Mouse (Mus musculus) small intestine, adult 2 months (tissue): ENCODE results near the gene Abcc4. TPM values are rescaled to one million over a fixed set of nuclear protein-coding genes. Genes with fewer than 3 reads are reported as not detected.
A peak's percentile ranks its signal among the peaks of the same experiment; 100 is the strongest.

Experiments
- H3K27ac ChIP-seq: fragments of 200-500 bp; 2 replicates; pipeline ENCODE4 v1.5.1; 2012; ENCODE audit warnings: low read depth, low read length, control low read depth, inconsistent platforms; ENCODE audit not compliant: insufficient read depth
- H3K27me3 ChIP-seq: fragments of 200-500 bp; 2 replicates; pipeline ENCODE4 v1.6.1; 2012; ENCODE audit warnings: mild to moderate bottlenecking, moderate library complexity, low read length, inconsistent platforms; ENCODE audit not compliant: control insufficient read depth, insufficient read depth
- H3K36me3 ChIP-seq: fragments of 200-500 bp; 2 replicates; pipeline ENCODE4 v1.6.1; 2012; ENCODE audit warnings: mild to moderate bottlenecking, low read length, control low read depth, inconsistent platforms; ENCODE audit not compliant: control insufficient read depth, insufficient read depth
- H3K4me1 ChIP-seq: fragments of 200-500 bp; 2 replicates; pipeline ENCODE4 v1.6.1; 2012; ENCODE audit warnings: low read length, inconsistent platforms, mixed read lengths; ENCODE audit not compliant: control insufficient read depth, insufficient read depth, insufficient read length
- H3K4me3 ChIP-seq: fragments of 200-500 bp; 2 replicates; pipeline ENCODE4 v1.5.1; 2012; ENCODE audit warnings: low read depth, mild to moderate bottlenecking, control low read depth, inconsistent platforms, low read length, moderate library complexity
- CTCF ChIP-seq: fragments of 200-500 bp; IDR thresholded peaks from 2 replicates; pipeline ENCODE4 v1.5.1; 2012; ENCODE audit warnings: low read depth, mild to moderate bottlenecking, control low read depth, inconsistent platforms, low read length, moderate library complexity, mixed read lengths; ENCODE audit not compliant: insufficient replicate concordance, insufficient read length; ENCODE audit errors: extremely low read depth
- POLR2A ChIP-seq: fragments of 200-500 bp; IDR thresholded peaks from 2 replicates; pipeline ENCODE4 v1.6.1; 2012; ENCODE audit warnings: low read depth, mild to moderate bottlenecking, control low read depth, inconsistent platforms, low read length, moderate library complexity
- WGBS: fragments of 180-500 bp; shearing (Covaris S2); methylation state at CpG from one replicate; pipeline ENCODE4 v1.1.7; 2018; 5-methylcytosine and 5-hydroxymethylcytosine counted together
- polyA plus RNA-seq: library from polyadenylated mRNA; depleted of rRNA; stranded (reverse); fragments of >200 nt; gene quantifications from 2 replicates; pipeline ENCODE4 v1.2.3, GENCODE M21; 2012; rRNA removed

The Abcc4 gene
- 0.84 and 1.3 TPM in 2 replicates for polyA plus RNA-seq

- no peak for TF ChIP-seq CTCF
- peak; percentile 40 for TF ChIP-seq POLR2A
- Histone ChIP-seq H3K4me1 (peaks cover 6% of the 10 kb centered on the region; the same call in 1 of the 2 replicates), H3K27ac (no peak within 1 kb of the TSS), H3K4me3 (peak within 1 kb of the TSS; percentile 81), H3K36me3 (no peaks in the 10 kb centered on the region), H3K27me3 (no peaks in the 10 kb centered on the region)
- under 1% methylated on average over 106 of the region's 106 CpGs for WGBS
Observed at GRCm38 (mm10) chr14:118705808-118706731, at the start of gene Abcc4. Gene Abcc4, minus strand, starts transcription at chr14:118706219.

DNA sequence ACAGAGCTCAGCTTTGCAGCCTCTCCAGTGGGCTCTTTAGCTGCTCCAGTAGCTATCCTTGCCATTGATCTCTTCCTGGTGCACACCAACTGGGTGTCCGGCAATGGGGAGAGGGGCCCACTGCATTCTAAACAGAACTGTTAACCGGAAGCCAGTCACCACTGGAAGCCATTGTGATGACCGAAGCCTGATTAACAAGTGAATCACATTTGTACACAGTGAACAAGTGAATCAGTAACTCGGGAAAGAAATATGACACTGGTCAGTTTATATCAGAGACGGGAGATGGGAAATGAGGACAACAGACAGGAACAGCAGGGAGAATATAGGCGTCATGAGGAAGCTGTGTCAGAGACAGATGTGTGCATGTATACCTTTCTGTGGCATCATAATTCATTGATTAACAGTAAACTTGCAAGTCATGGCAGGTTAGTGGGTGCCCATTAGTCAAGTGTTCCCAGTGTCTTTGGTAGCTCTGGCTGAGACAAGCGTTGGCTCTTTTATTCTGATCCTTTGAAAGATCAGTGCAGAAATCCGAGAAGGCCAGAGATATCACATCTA, 45.3 kb upstream of the Abcc4 start:
- WGBS, result 74% methylated on average over 8 of the region's 8 CpGs
- no peak for TF ChIP-seq POLR2A
- TF ChIP-seq CTCF, result no peak

GRCm38 (mm10) chr14:118750505-118751192, 44.6 kb upstream of the Abcc4 start:
- no peaks in the 10 kb centered on the region for H3K36me3 ChIP-seq
- H3K4me1 ChIP-seq, result no peaks in the 10 kb centered on the region
- no peak overlapping the region for H3K27ac ChIP-seq
- WGBS, result 74% methylated on average over 6 of the region's 6 CpGs
- no peak overlapping the region for H3K4me3 ChIP-seq
- no peaks in the 10 kb centered on the region for H3K27me3 ChIP-seq
- TF ChIP-seq CTCF, result no peak
- no peak for TF ChIP-seq POLR2A

More for the DNA sequence above, 45.3 kb upstream of the Abcc4 start:
- Histone ChIP-seq H3K27me3 (no peaks in the 10 kb centered on the region), H3K36me3 (no peaks in the 10 kb centered on the region), H3K4me1 (no peaks in the 10 kb centered on the region), H3K27ac (no peak overlapping the region), H3K4me3 (no peak overlapping the region)

GRCm38 (mm10) chr14:118749715-118750114, 43.7 kb upstream of the Abcc4 start:
- TF ChIP-seq CTCF (no peak), POLR2A (no peak)
- WGBS, result 59% methylated on average over 4 of the region's 4 CpGs
- no peak overlapping the region for H3K4me3 ChIP-seq
- no peaks in the 10 kb centered on the region for H3K36me3 ChIP-seq
- H3K4me1 ChIP-seq, result no peaks in the 10 kb centered on the region
- no peaks in the 10 kb centered on the region for H3K27me3 ChIP-seq
- no peak overlapping the region for H3K27ac ChIP-seq

- TF ChIP-seq POLR2A (no peak), CTCF (no peak)
- Histone ChIP-seq H3K36me3 (no peaks in the 10 kb centered on the region), H3K4me1 (no peaks in the 10 kb centered on the region), H3K4me3 (no peak overlapping the region), H3K27me3 (no peaks in the 10 kb centered on the region), H3K27ac (no peak overlapping the region)
- WGBS, result 26% methylated on average over 2 of the region's 2 CpGs
Observed at GRCm38 (mm10) chr14:118749068-118749467, 43.0 kb upstream of the Abcc4 start.

DNA sequence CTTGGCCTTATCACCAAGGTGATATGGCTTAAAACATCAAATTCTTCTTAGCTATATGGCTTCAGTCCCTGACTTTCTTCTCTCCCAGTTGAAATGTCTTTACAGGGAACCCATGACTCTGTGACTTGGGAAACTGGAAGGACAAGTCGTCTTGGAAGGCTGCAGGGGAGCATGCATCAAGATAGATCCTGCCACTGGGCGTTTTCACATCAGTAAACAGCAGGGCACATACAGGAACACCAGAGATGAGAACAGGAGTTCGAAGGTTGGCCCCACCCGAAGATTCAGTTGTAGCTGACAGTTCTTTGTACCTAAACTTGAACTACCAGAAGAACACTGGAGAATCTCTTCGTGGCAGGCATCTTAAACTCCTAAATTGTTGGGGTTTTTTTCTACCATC, 36.8 kb upstream of the Abcc4 start:
- no peak overlapping the region for H3K4me3 ChIP-seq
- H3K27ac ChIP-seq, result no peak overlapping the region
- H3K27me3 ChIP-seq, result no peaks in the 10 kb centered on the region
- TF ChIP-seq CTCF (no peak), POLR2A (no peak)
- 32% methylated on average over 5 of the region's 5 CpGs for WGBS
- 0 out of 2 replicates have a peak, but pooled peaks cover 3% of the 10 kb centered on the region for H3K4me1 ChIP-seq
- no peaks in the 10 kb centered on the region for H3K36me3 ChIP-seq

DNA sequence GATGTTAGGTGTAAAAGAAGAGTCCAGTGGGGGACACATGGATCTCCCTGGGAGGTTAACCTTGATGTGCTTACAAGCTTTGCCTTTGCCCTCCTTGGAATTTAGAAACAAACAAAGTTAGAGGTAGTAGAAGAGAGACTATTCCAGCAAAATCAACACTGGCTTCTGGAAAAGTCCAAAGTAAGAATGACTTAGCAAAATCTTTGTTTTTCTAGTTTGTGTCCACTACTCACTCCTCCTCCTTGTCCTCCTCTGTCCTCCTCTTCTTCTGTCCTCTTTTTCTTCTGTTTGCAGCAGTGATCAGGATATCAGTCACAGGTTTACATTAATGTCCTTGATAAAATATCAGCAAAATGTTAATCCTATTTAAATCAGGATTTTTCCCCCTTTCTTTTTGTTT, 35.8 kb upstream of the Abcc4 start:
- Histone ChIP-seq H3K4me3 (no peak overlapping the region), H3K27ac (no peak overlapping the region), H3K4me1 (0 out of 2 replicates have a peak, but pooled peaks cover 3% of the 10 kb centered on the region), H3K27me3 (no peaks in the 10 kb centered on the region), H3K36me3 (no peaks in the 10 kb centered on the region)
- TF ChIP-seq CTCF (no peak), POLR2A (no peak)
